Comparison of ENCODE assay signal across 8 mouse cellular contexts in the genomic region with DNA sequence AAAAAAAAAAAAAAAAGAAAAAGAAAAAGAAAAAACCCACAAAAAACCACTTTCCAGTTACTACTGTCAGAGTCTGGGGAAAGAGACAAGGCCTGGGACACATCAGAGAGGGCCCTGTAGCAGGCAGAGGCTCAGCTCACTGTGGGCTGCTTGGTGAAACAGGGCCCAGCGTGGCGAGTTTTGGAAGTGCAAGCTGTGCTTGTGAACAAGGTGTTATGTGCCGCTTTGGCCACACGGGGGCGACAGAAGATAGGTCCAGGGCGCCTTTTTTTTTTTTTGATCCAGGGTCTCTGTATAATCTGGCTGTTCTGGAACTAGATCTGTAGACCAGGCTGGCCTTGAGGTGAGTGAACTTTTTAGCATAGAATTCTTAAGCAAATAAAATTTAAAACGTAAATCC. TPM values are rescaled to one million over a fixed set of nuclear protein-coding genes. Genes with fewer than 3 reads are reported as not detected.
DNase-seq lines count a peak whose midpoint lies in the region; ATAC-seq and TF ChIP-seq lines count a peak whose summit lies in the region.

No protein-coding gene starts in this region.

- no peak for TF ChIP-seq POLR2A in lung, adult 2 months (IDR thresholded peaks at IDR 0.05; ENCODE audit: borderline replicate concordance, extremely low read depth, low read depth, low read length)

- peak; percentile 82 for ATAC-seq in activated CD4-positive, CD25-positive, alpha-beta regulatory T cell, adult 4 months

- WGBS in lung, adult 2 months, result under 1% methylated on average over 7 of the region's 7 CpGs

- no peak overlapping the region for H3K4me3 ChIP-seq in lung, adult 2 months (replicated peaks; ENCODE audit: extremely low read depth, low read depth, low read length)

- peak; percentile 93 for TF ChIP-seq CTCF in lung, adult 2 months (IDR thresholded peaks at IDR 0.05; ENCODE audit: insufficient read depth, low read length)

- peak; percentile 90 for DNase-seq in CD4-positive helper T cell, adult 2 months (ENCODE audit: low read depth, low spot score)
- peak; percentile 93 to 96 for DNase-seq in cerebellum, postnatal 4 days (ENCODE audit: low spot score in 2 of 2)
- peak; percentile 82 for DNase-seq in gastrocnemius, postnatal 25 days
- DNase-seq in layer of hippocampus, adult 11-12 months (ENCODE audit: low spot score), result peak; percentile 93
- DNase-seq in lung, adult 2 months, result peak; percentile 87
- peak; percentile 98 for DNase-seq in retina, embryonic 14.5 days (ENCODE audit: low spot score)
- peak; percentile 94 for DNase-seq in thymus, postnatal 25 days

- H3K4me1 ChIP-seq in lung, adult 2 months (ENCODE audit: control insufficient read depth, insufficient read depth, low read length), result no peaks in the 10 kb centered on the region

RNA-seq across cellular contexts. Expression of a gene that starts 11.3 kb away (rescaled TPM):
- polyA plus RNA-seq in activated CD4-positive, CD25-positive, alpha-beta regulatory T cell, adult 4 months (2017; shearing (Covaris generic)), result 1 to 10 TPM in 1 of 2 experiments, under 1 TPM in 1; 0.62 to 1.2 TPM
- 1 to 10 TPM; 3.9 to 4.3 TPM for total RNA-seq in gastrocnemius, postnatal 25 days (2021)
- polyA plus RNA-seq in lung, adult 2 months (2012; rRNA removed), result 37.5 and 48.3 TPM in 2 replicates

RNA-seq across cellular contexts. Expression of a gene that starts 19.9 kb away (rescaled TPM):
- not detected for polyA plus RNA-seq in activated CD4-positive, CD25-positive, alpha-beta regulatory T cell, adult 4 months (2017; shearing (Covaris generic))
- total RNA-seq in gastrocnemius, postnatal 25 days (2021), result under 1 TPM; 0.13 TPM
- polyA plus RNA-seq in lung, adult 2 months (2012; rRNA removed), result 5.5 and 6.0 TPM in 2 replicates

RNA-seq across cellular contexts. Expression of a gene that starts 23.2 kb away (rescaled TPM):
- 10 to 100 TPM; 23.6 to 32.0 TPM for polyA plus RNA-seq in activated CD4-positive, CD25-positive, alpha-beta regulatory T cell, adult 4 months (2017; shearing (Covaris generic))
- 10 to 100 TPM; 78.7 to 93.6 TPM for total RNA-seq in gastrocnemius, postnatal 25 days (2021)
- 131 and 143 TPM in 2 replicates for polyA plus RNA-seq in lung, adult 2 months (2012; rRNA removed)

RNA-seq across cellular contexts. Expression of a gene that starts 27.9 kb away (rescaled TPM):
- polyA plus RNA-seq in activated CD4-positive, CD25-positive, alpha-beta regulatory T cell, adult 4 months (2017; shearing (Covaris generic)), result not detected
- 10 to 100 TPM; 38.8 to 70.8 TPM for total RNA-seq in gastrocnemius, postnatal 25 days (2021)
- 87.6 and 89.2 TPM in 2 replicates for polyA plus RNA-seq in lung, adult 2 months (2012; rRNA removed)

RNA-seq across cellular contexts. Expression of a gene that starts 30.5 kb away (rescaled TPM):
- 100 to 1,000 TPM; 327 to 363 TPM for polyA plus RNA-seq in activated CD4-positive, CD25-positive, alpha-beta regulatory T cell, adult 4 months (2017; shearing (Covaris generic))
- total RNA-seq in gastrocnemius, postnatal 25 days (2021), result 100 to 1,000 TPM; 913 to 952 TPM
- 1,202 and 1,263 TPM in 2 replicates for polyA plus RNA-seq in lung, adult 2 months (2012; rRNA removed)

Comparison
In these comparisons a context has a peak if more than half of its experiments do, and no peak if none do; other contexts are left out.
1. RNA of a gene that starts 11.3 kb away (polyA plus RNA-seq): 37.5 to 48.3 TPM in lung, adult 2 months; 0.62 to 1.2 TPM in activated CD4-positive, CD25-positive, alpha-beta regulatory T cell, adult 4 months; every median in the first group is over 10 times any median in the second.
2. Peak in every context shown above with its lines, with median percentiles within 50 percentile points of each other: DNase-seq.